Mouse (Mus musculus): ENCODE data around the gene Lrp5.

DNA sequence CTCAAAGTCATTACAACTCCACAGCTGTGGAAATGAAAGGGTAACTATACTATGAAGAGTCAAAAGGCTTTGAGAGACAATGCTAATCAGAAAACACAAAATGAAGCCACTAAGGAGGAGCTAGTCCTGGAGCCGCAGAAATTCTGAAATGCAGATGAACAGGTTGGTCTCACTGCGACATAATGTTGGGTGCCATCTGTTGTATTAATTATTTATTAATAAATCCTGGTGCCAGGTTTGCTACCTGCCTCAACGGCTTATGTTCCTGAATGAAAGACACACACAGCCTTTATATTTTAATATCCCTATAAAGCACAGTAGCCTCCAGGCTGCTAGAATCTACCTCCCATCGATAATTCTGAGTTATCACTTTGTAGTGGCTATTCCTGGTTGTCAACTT is 143.8 kb downstream of the Lrp5 start:
- TF ChIP-seq GATA1 (IDR thresholded peaks at IDR 0.05; ENCODE audit: low read length), result no peak
- no peak for TF ChIP-seq TAL1 (IDR thresholded peaks at IDR 0.05; ENCODE audit: low read length)
